18 mouse cellular contexts compared by ENCODE assay signal in genomic region chr4:43936186-43936585, GRCm38 (mm10). TPM values are rescaled to one million over a fixed set of nuclear protein-coding genes. Genes with fewer than 3 reads are reported as not detected.
"Had no signal": no experiment of that assay in that cellular context is flagged by ENCODE, and none has a peak within 500 bp of the region (broad histone marks: within the 10 kb centered on the region; RNA-seq: fewer than 3 reads in every experiment).

No protein-coding gene starts in this region.

- H3K4me1 ChIP-seq: limb, embryonic 12.5 days had no signal

- H3K27ac ChIP-seq: layer of hippocampus, adult 2 months; limb, embryonic 12.5 days; liver, embryonic 14.5 days; macrophage; stomach, postnatal 0 days had no signal

- DNase-seq: kidney, adult 11 months; kidney, postnatal 10 days; kidney, postnatal 4 days; liver; lung, adult 2 months; midbrain, embryonic 14.5 days; right cerebral cortex, postnatal 14 days had no signal

- H3K27me3 ChIP-seq: limb, embryonic 12.5 days had no signal

- H3K4me3 ChIP-seq: layer of hippocampus, adult 2 months; limb, embryonic 12.5 days had no signal

- H3K9me3 ChIP-seq: limb, embryonic 12.5 days had no signal

- H3K9ac ChIP-seq: limb, embryonic 12.5 days; liver, embryonic 14.5 days had no signal

- H3K4me2 ChIP-seq: limb, embryonic 12.5 days had no signal

RNA-seq across cellular contexts. Expression of gene Ccin, which starts 47.1 kb away (rescaled TPM):
- total RNA-seq: layer of hippocampus, adult 2 months; layer of hippocampus, postnatal 10 days; left cerebral cortex, postnatal 36 days had no signal
- polyA plus RNA-seq: intestine, embryonic 14.5 days; kidney, embryonic 14.5 days; limb, embryonic 12.5 days; lung, postnatal 0 days; macrophage; midbrain, embryonic 14.5 days; neural tube, embryonic 14.5 days; stomach, postnatal 0 days had no signal
